Mouse (Mus musculus): ENCODE data around the gene Muc2. TPM values are rescaled to one million over a fixed set of nuclear protein-coding genes. Genes with fewer than 3 reads are reported as not detected.
A peak's percentile ranks its signal among the peaks of the same experiment; 100 is the strongest.
"Not testable (repeated sequence)": the region's sequence is repeated elsewhere in the genome, so short reads cannot be mapped to it uniquely, and the experiment has no call there.

The Muc2 gene
- 1 to 10 TPM in 1 of 2 experiments, under 1 TPM in 1; 0.83 to 1.2 TPM for total RNA-seq (2021)
- long read RNA-seq, experiment 1 = 0 reads
- long read RNA-seq, experiment 2 = 0 reads

- no peak for DNase-seq (ENCODE audit: low spot score in 2 of 2)
Observed at GRCm38 (mm10) chr7:141690040-141690439, at the start of gene Muc2. Muc2 (plus strand) TSS chr7:141690340.

DNA sequence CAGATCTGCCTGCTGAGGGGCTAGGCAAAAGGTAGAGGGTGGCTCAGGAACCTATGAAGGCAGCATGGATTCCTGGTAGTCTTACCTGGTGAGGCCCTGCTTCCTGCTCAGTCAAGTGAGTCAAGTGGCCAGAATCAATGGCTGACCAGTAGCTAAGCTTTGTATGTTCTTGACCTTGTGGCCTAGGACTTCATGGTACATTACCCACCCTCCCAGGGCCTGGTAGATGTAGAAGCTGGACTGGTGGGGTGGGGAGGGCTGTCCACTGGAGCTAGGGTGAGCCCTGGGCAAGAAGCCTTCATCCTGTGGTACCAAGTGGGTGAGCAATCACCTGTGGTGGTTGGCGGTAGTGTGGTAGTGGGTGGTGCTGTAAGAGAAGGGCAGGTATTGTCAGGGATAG lies 47.8 kb upstream of the Muc2 start:
- no peak for DNase-seq (ENCODE audit: low spot score in 2 of 2)

DNA sequence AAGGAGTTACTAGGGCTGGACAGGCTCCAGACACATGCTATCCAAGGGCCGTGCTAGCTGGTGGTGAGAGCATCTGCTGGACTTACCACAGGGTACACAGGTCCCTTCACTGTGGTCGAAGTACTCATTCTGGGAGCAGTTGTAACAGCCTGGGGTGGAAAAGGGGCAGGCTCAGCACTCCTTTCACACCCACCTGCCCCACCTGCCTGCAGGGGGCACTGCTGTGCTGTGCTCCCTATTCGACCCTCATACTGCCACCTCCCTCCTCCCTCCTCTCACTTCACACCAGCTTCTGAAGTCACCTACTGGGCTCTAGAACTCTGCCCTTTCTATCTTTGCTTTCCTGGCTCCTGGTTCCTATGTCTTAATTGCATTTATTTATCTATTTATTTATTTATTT lies 47.0 kb upstream of the Muc2 start:
- no peak for DNase-seq (ENCODE audit: low spot score in 2 of 2)

- DNase-seq (ENCODE audit: low spot score in 2 of 2) = no peak
Observed at GRCm38 (mm10) chr7:141647083-141647482, 43.1 kb upstream of the Muc2 start.

- no peak for DNase-seq (ENCODE audit: low spot score in 2 of 2)
Observed at GRCm38 (mm10) chr7:141647815-141648214, 42.3 kb upstream of the Muc2 start.

DNA sequence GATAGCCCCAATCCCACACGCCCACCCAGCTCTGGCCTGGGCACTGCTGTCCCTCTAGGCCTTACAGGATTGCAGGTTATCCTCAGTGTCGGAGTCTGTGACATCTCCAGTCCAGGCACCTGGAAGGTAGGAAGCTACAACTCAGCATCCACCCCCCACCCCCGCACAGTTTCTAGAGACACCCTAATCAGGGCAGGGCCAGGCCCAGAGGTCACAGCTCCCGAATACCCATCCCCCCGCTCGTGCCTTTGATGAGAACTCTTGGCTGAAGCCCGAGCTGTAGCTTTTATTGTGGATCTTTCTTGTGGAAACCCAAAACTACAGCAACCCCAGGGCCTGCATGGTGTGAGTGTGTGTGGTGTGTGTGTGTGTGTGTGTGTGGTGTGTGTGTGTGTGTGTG lies 37.9 kb upstream of the Muc2 start:
- DNase-seq (ENCODE audit: low spot score in 2 of 2) = no peak

DNA sequence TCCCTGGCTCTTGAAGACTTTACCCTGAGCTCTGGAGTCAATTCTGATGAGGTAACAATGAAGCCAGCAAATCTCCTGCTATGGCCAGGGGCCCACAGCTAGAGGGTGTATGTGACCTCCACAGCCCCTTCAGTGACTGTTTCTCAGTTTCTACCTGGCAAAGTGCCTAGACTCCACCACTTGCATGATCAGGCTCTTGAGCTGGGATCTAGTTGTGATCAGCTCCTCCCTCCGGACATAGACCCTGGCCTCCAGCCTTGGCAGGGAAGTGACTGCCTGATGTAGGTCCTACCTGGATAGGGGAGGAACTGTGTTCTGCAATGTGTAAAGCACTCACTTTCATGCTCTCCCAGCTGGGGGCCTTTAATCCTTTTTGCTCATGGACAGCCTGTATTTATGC lies 29.8 kb upstream of the Muc2 start:
- DNase-seq (ENCODE audit: low spot score in 2 of 2) = no peak

DNA sequence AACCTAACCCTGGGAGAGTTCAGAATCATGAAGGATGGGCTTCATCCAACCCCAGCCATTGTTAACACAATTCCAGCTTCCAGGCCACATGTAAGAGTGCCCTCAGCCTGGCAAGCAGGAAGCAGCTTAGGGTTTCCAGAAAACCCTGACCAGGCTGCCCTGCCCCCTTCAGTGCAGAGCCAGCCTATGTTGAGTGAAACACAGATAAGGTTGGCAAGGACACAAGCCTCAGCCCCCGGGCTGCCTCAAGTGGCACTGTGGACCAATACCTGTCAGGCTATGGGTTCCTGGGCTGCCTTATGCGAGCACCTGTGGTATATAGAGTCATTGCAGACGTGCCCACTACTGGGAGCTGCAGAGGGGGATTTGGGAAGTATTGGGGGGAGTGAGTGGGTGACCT lies 28.7 kb upstream of the Muc2 start:
- no peak for DNase-seq (ENCODE audit: low spot score in 2 of 2)

DNA sequence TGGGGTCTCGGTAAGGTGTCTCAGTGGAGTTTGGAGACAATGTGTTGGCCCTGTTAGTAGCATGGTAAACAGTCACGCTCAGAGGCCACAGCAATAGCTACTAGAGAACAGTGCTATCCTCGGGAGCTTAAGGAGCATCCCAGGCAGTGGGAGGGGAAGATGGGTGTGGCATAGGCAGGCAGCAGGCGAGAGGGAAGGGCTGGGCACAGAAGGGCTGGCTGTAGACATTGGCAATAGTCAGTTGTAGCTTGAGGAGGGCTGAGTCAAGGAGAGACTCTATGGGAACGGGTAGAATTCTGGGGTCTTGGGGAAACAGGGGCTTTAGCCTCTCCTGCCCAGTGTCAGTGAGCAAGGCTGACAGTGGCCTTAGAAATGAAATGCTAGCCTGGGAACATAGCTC lies 27.9 kb upstream of the Muc2 start:
- DNase-seq (ENCODE audit: low spot score in 2 of 2) = no peak

DNA sequence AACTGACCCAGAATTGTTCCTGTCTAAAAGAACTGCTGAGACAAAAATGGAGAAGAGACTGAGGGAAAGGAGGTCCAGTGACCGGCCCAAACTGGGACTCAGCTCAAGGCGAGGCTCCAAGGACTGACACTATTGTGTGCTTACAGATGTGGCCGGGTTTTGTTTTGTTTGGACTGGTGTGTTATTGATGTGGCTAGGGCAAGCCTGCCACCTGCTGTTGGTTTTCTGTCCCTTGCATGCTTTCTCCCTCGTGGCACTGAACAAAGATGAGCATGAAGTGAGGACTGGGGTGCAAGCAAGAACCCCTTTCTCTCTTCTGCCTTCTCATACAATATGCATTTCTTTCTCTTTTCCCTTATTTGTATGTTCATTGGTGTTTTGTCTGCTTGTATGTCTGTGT lies 23.9 kb upstream of the Muc2 start:
- peak in 1 of 2 experiments; percentile 39 for DNase-seq (ENCODE audit: low spot score in 2 of 2)

DNA sequence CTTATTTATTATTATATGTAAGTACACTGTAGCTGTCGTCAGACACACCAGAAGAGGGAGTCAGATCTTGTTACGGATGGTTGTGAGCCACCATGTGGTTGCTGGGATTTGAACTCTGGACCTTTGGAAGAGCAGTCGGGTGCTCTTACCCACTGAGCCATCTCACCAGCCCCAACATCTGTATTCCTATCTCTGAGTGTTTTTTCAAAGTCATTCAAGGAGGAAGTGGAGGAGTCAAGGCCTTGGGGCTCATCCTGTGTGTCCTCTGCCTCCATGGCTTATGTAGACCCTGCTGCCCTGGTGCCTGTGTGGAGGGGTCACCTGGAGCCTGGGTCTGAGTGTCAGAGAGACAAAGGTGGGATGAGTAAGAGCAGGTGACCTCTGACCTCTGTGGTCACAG lies 21.0 kb upstream of the Muc2 start:
- not testable (repeated sequence) for DNase-seq (ENCODE audit: low spot score in 2 of 2)

- DNase-seq (ENCODE audit: low spot score in 2 of 2) = no peak
Observed at GRCm38 (mm10) chr7:141670999-141671398, 19.1 kb upstream of the Muc2 start.

GRCm38 (mm10) chr7:141671626-141672291 lies 18.4 kb upstream of the Muc2 start:
- no peak for DNase-seq (ENCODE audit: low spot score in 2 of 2)

GRCm38 (mm10) chr7:141678922-141679321 lies 11.2 kb upstream of the Muc2 start:
- no peak for DNase-seq (ENCODE audit: low spot score in 2 of 2)

GRCm38 (mm10) chr7:141687330-141687729 lies 2.8 kb upstream of the Muc2 start:
- no peak for DNase-seq (ENCODE audit: low spot score in 2 of 2)

- no peak for DNase-seq (ENCODE audit: low spot score in 2 of 2)
Observed at GRCm38 (mm10) chr7:141693591-141694273, 3.6 kb downstream of the Muc2 start.

GRCm38 (mm10) chr7:141694274-141694639 lies 4.1 kb downstream of the Muc2 start:
- DNase-seq (ENCODE audit: low spot score in 2 of 2) = no peak

DNA sequence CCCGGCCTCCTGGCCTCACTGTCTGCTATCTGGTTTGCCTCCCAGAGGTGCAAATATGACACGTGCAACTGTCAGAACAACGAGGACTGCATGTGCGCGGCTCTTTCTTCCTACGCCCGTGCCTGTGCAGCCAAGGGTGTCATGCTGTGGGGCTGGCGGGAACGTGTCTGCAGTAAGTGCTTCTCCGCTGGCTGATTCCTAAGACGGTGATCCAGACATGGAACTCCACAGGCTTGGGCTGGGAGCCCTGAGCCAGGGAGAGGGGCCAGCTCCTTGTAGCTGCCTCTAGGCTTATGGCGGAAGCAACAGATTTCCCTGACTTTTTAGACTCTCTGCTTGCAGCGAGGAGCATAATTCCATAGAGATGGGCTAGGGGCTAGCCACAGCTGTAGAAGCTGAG lies 6.4 kb downstream of the Muc2 start:
- no peak for DNase-seq (ENCODE audit: low spot score in 2 of 2)

- DNase-seq (ENCODE audit: low spot score in 2 of 2) = no peak
Observed at GRCm38 (mm10) chr7:141699556-141700220, 9.5 kb downstream of the Muc2 start.

DNA sequence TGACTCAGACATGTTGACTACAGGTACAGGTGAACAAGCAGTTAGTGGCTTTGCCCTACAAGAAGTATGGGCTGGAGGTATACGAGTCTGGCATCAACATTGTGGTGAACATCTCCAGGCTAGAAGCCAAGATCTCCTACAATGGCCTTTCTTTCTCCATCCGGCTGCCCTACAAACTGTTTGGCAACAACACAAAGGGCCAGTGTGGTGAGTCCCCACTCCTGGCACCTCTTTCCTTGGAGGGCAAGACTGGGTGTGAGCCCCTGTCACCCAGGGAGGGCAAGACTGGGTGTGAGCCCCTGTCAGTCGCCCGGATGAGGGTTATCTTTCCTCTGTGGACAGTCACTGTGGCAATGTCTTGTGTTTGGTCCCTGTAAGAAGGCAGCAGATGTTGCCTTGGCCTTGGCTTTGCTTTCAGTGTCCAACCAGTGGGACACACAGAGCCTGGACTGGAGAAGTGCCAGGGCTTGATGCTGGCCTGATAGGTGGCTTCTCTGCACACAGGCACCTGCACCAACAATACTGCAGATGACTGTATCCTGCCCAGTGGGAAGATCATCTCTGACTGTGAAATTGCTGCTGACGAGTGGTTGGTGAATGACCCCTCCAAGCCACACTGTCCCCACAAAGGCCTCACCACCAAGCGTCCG lies 57.4 kb downstream of the Muc2 start:
- DNase-seq (ENCODE audit: low spot score in 2 of 2) = no peak

- no peak for DNase-seq (ENCODE audit: low spot score in 2 of 2)
Observed at GRCm38 (mm10) chr7:141752513-141752912, 62.4 kb downstream of the Muc2 start.

- DNase-seq (ENCODE audit: low spot score in 2 of 2) = peak; percentile 70 to 80
Observed at GRCm38 (mm10) chr7:141755831-141756230, 65.7 kb downstream of the Muc2 start.

Data from layer of hippocampus, postnatal 14 days (tissue).